Mouse (Mus musculus) stomach, postnatal 0 days (tissue): ENCODE results near the gene Col20a1. TPM values are rescaled to one million over a fixed set of nuclear protein-coding genes. Genes with fewer than 3 reads are reported as not detected.

ENCODE experiments used
- ATAC-seq: fragments of 200-750 bp; cut with Nextera tagmentation; 2 replicates; pipeline ENCODE4 v1.8.0; 2017; ENCODE audit not compliant: low FRiP score, low TSS enrichment
- DNase-seq: peaks from one replicate; pipeline ENCODE4 v3.0.0-alpha.2; 2016; ENCODE audit warnings: low spot score
- H3K27ac ChIP-seq: fragments of 300-500 bp; sonication (generic); replicated peaks from 2 replicates; pipeline ENCODE4 v1.5.1; 2014; ENCODE audit warnings: mild to moderate bottlenecking, control low read depth
- H3K27me3 ChIP-seq: fragments of 300-500 bp; sonication (generic); 2 replicates; pipeline ENCODE4 v1.6.1; 2014; ENCODE audit warnings: low read length; ENCODE audit not compliant: control insufficient read depth, insufficient read depth
- H3K36me3 ChIP-seq: fragments of 300-500 bp; sonication (generic); 2 replicates; pipeline ENCODE4 v1.6.1; 2014; ENCODE audit warnings: low read length, mixed read lengths; ENCODE audit not compliant: control insufficient read depth, insufficient read depth
- H3K4me1 ChIP-seq: fragments of 300-500 bp; sonication (generic); replicated peaks from 2 replicates; pipeline ENCODE4 v1.6.1; 2014; ENCODE audit warnings: antibody characterized with exemption; ENCODE audit not compliant: control insufficient read depth, insufficient read depth
- H3K4me2 ChIP-seq: fragments of 300-500 bp; sonication (generic); replicated peaks from 2 replicates; pipeline ENCODE4 v1.6.1; 2014; ENCODE audit warnings: low read depth, mild to moderate bottlenecking, control low read depth, moderate library complexity
- H3K4me3 ChIP-seq: fragments of 300-500 bp; sonication (generic); 2 replicates; pipeline ENCODE4 v1.5.1; 2014; ENCODE audit warnings: low read depth, low read length, control low read depth
- H3K9ac ChIP-seq: fragments of 300-500 bp; sonication (generic); 2 replicates; pipeline ENCODE4 v1.6.1; 2014; ENCODE audit warnings: mild to moderate bottlenecking, low read length, control low read depth, mixed read lengths
- H3K9me3 ChIP-seq: fragments of 300-500 bp; sonication (generic); 2 replicates; pipeline ENCODE4 v1.6.1; 2016; ENCODE audit warnings: low read length; ENCODE audit not compliant: control insufficient read depth
- CTCF ChIP-seq: IDR thresholded peaks from 2 replicates; pipeline ENCODE4 v1.5.1; 2016; ENCODE audit warnings: antibody characterized with exemption, low read depth, mild to moderate bottlenecking, moderate library complexity
- EP300 ChIP-seq: optimal IDR thresholded peaks from 2 replicates; pipeline ENCODE3; 2016; ENCODE audit warnings: antibody characterized with exemption
- WGBS: fragments of 180-500 bp; shearing (Covaris S2); extraction: QIAGEN DNeasy Blood & Tissue Kit; methylation state at CpG from one replicate; pipeline ENCODE4 v1.1.7; 2014; 5-methylcytosine and 5-hydroxymethylcytosine counted together
- polyA plus RNA-seq: library from polyadenylated mRNA; unstranded; fragments of >200 nt; fragmentation: Nextera tagmentation; extraction: Ambion mirVana; gene quantifications from 2 replicates; pipeline ENCODE4 v1.2.1, GENCODE M21; 2015

Gene Col20a1
- polyA plus RNA-seq, 1 experiment from 2014 or later: 0.98 TPM

- Histone ChIP-seq H3K36me3 (peaks cover under 1% of the 10 kb centered on the region; the same call in 1 of the 2 replicates), H3K4me1 (no peaks in the 10 kb centered on the region; the same call in 1 of the 2 replicates), H3K27ac (peak overlapping the region; percentile 95), H3K9me3 (no peaks in the 10 kb centered on the region), H3K4me3 (peak overlapping the region; percentile 90), H3K27me3 (no peaks in the 10 kb centered on the region), H3K4me2 (peak overlapping the region; percentile 80), H3K9ac (peak overlapping the region; percentile 97)
- peak; percentile 36; the same call in 1 of the 2 replicates for ATAC-seq
- WGBS: 6% methylated on average over 14 of the region's 14 CpGs
- DNase-seq: peak; percentile 48
- TF ChIP-seq EP300 (no peak), CTCF (peak; percentile 74)
These were observed 20.0 kb upstream of the Col20a1 start for GRCm38 (mm10) chr2:180966092-180966882.

- no peaks in the 10 kb centered on the region; the same call in 1 of the 2 replicates for H3K4me1 ChIP-seq
- peak; percentile 93 for DNase-seq
- no peaks in the 10 kb centered on the region for H3K27me3 ChIP-seq
- H3K36me3 ChIP-seq: peaks cover 10% of the 10 kb centered on the region
- H3K27ac ChIP-seq: peak within 1 kb of the TSS; percentile 95
- peak within 1 kb of the TSS; percentile 97 for H3K9ac ChIP-seq
- no peaks in the 10 kb centered on the region for H3K9me3 ChIP-seq
- TF ChIP-seq EP300 (no peak), CTCF (no peak; the same call in 1 of the 2 replicates)
- peak; percentile 87 for ATAC-seq
- peak within 1 kb of the TSS; percentile 80 for H3K4me2 ChIP-seq
- peak within 1 kb of the TSS; percentile 90 for H3K4me3 ChIP-seq
- under 1% methylated on average over 57 of the region's 57 CpGs for WGBS
These were observed 19.1 kb upstream of the Col20a1 start, which contains the start of gene Arfgap1 for GRCm38 (mm10) chr2:180967010-180967763. Gene Arfgap1 (plus strand): TSS chr2:180967225.

GRCm38 (mm10) chr2:180981133-180981532, 5.2 kb upstream of the Col20a1 start:
- Histone ChIP-seq H3K27ac (no peak overlapping the region), H3K9ac (no peak overlapping the region), H3K4me3 (no peak overlapping the region), H3K4me1 (no peaks in the 10 kb centered on the region), H3K27me3 (no peaks in the 10 kb centered on the region), H3K9me3 (no peaks in the 10 kb centered on the region), H3K36me3 (peaks cover 45% of the 10 kb centered on the region), H3K4me2 (no peak overlapping the region)
- DNase-seq (no peak), ATAC-seq (no peak)
- 81% methylated on average over 6 of the region's 6 CpGs for WGBS
- TF ChIP-seq CTCF (no peak), EP300 (no peak)

GRCm38 (mm10) chr2:180985635-180986034, 700 bp upstream of the Col20a1 start:
- no peak overlapping the region for H3K9ac ChIP-seq
- TF ChIP-seq EP300 (no peak), CTCF (no peak)
- DNase-seq (no peak), ATAC-seq (no peak)
- H3K4me2 ChIP-seq: no peak overlapping the region
- H3K9me3 ChIP-seq: no peaks in the 10 kb centered on the region
- no peak overlapping the region for H3K4me3 ChIP-seq
- H3K27me3 ChIP-seq: no peaks in the 10 kb centered on the region
- H3K36me3 ChIP-seq: peaks cover 12% of the 10 kb centered on the region
- no peaks in the 10 kb centered on the region for H3K4me1 ChIP-seq
- 54% methylated on average over 2 of the region's 2 CpGs for WGBS
- H3K27ac ChIP-seq: no peak overlapping the region

- H3K4me2 ChIP-seq: no peak overlapping the region
- ATAC-seq (no peak), DNase-seq (no peak)
- H3K4me3 ChIP-seq: no peak overlapping the region
- 0 out of 2 replicates have a peak, but pooled peaks cover under 1% of the 10 kb centered on the region for H3K36me3 ChIP-seq
- 0 out of 2 replicates have a peak overlapping the region, but pooled peaks have one; percentile 58 for H3K27ac ChIP-seq
- H3K4me1 ChIP-seq: no peaks in the 10 kb centered on the region
- no peaks in the 10 kb centered on the region for H3K27me3 ChIP-seq
- H3K9me3 ChIP-seq: no peaks in the 10 kb centered on the region
- no peak overlapping the region for H3K9ac ChIP-seq
- WGBS: 71% methylated on average over 1 of the region's 1 CpGs
- TF ChIP-seq CTCF: no peak
- TF ChIP-seq EP300: no peak
These were observed 666 bp downstream of the Col20a1 start for GRCm38 (mm10) chr2:180987001-180987400.
